Mouse (Mus musculus): ENCODE measurements around the gene Cyp2d9. TPM values are rescaled to one million over a fixed set of nuclear protein-coding genes. Genes with fewer than 3 reads are reported as not detected.
"Not testable (repeated sequence)": the region's sequence is repeated elsewhere in the genome, so short reads cannot be mapped to it uniquely, and the experiment has no call there.

Gene Cyp2d9
- 0.39 TPM in 1 of 2 replicates, not detected in the other for polyA plus RNA-seq (2015; fragmentation: Nextera tagmentation; extraction: Ambion mirVana)

DNA sequence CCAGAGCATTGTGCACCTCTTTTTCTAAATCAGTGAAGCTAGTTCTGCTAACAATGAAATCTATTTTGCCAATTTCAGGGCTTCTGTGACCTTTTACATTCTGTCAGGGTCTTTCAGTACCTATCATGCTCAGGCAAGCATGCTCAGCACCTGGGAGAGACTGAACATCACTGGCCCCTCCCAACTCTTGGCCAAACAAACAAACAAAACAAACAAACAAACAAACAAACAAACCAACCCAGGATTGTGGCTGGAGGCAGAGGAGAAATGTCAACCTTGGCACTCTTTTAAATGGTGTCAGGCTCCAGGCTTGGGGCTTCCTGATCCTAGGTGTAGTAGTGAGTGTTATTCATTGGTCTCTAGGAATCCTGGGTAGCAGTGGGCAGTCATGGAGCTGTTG is at the start of gene Cyp2d9:
TSS of gene Cyp2d9 (plus strand) at position 301 of the 400 bp plus-strand sequence.
- H3K4me2 ChIP-seq (ENCODE audit: low read depth, low read length), result no peak within 1 kb of the TSS
- H3K4me3 ChIP-seq (replicated peaks; ENCODE audit: low read length), result no peak within 1 kb of the TSS
- ATAC-seq (ENCODE audit: insufficient read depth, low FRiP score), result no peak
- no peak within 1 kb of the TSS for H3K9ac ChIP-seq (ENCODE audit: low read length)
- no peaks in the 10 kb centered on the region for H3K27me3 ChIP-seq (ENCODE audit: control insufficient read depth, insufficient read depth, low read length)
- no peaks in the 10 kb centered on the region for H3K4me1 ChIP-seq (ENCODE audit: control insufficient read depth, insufficient read depth, low read length)
- H3K9me3 ChIP-seq (replicated peaks; ENCODE audit: control insufficient read depth, low read length), result peaks cover 3% of the 10 kb centered on the region; the same call in 1 of the 2 replicates
- no peak within 1 kb of the TSS for H3K27ac ChIP-seq (ENCODE audit: low read length)
- H3K36me3 ChIP-seq (ENCODE audit: control insufficient read depth, insufficient read depth, low read length), result no peaks in the 10 kb centered on the region

GRCm38 (mm10) chr15:82385729-82386128 is 47.5 kb upstream of the Cyp2d9 start:
- no peak overlapping the region for H3K4me3 ChIP-seq (replicated peaks; ENCODE audit: low read length)
- no peak for ATAC-seq (ENCODE audit: insufficient read depth, low FRiP score)
- peaks cover 2% of the 10 kb centered on the region; the same call in 1 of the 2 replicates for H3K4me1 ChIP-seq (ENCODE audit: control insufficient read depth, insufficient read depth, low read length)
- no peaks in the 10 kb centered on the region for H3K27me3 ChIP-seq (ENCODE audit: control insufficient read depth, insufficient read depth, low read length)
- H3K9ac ChIP-seq (ENCODE audit: low read length), result no peak overlapping the region
- no peak overlapping the region for H3K27ac ChIP-seq (ENCODE audit: low read length)
- no peak overlapping the region for H3K4me2 ChIP-seq (ENCODE audit: low read depth, low read length)
- WGBS, result 64% methylated on average over 2 of the region's 2 CpGs
- no peaks in the 10 kb centered on the region for H3K36me3 ChIP-seq (ENCODE audit: control insufficient read depth, insufficient read depth, low read length)
- H3K9me3 ChIP-seq (replicated peaks; ENCODE audit: control insufficient read depth, low read length), result no peaks in the 10 kb centered on the region; the same call in 1 of the 2 replicates

GRCm38 (mm10) chr15:82389916-82390315 is 43.3 kb upstream of the Cyp2d9 start:
- H3K27me3 ChIP-seq (ENCODE audit: control insufficient read depth, insufficient read depth, low read length); ATAC-seq (ENCODE audit: insufficient read depth, low FRiP score); H3K27ac ChIP-seq (ENCODE audit: low read length); H3K4me2 ChIP-seq (ENCODE audit: low read depth, low read length); H3K4me1 ChIP-seq (ENCODE audit: control insufficient read depth, insufficient read depth, low read length); H3K36me3 ChIP-seq (ENCODE audit: control insufficient read depth, insufficient read depth, low read length); H3K9ac ChIP-seq (ENCODE audit: low read length); H3K9me3 ChIP-seq (replicated peaks; ENCODE audit: control insufficient read depth, low read length); H3K4me3 ChIP-seq (replicated peaks; ENCODE audit: low read length): not testable (repeated sequence)
- WGBS, result 87% methylated on average over 10 of the region's 10 CpGs

GRCm38 (mm10) chr15:82393922-82394321 is 39.3 kb upstream of the Cyp2d9 start, which contains the start of gene Cyp2d11:
Gene Cyp2d11 (minus strand): TSS chr15:82394022.
- not testable (repeated sequence) for H3K4me3 ChIP-seq (replicated peaks; ENCODE audit: low read length); H3K36me3 ChIP-seq (ENCODE audit: control insufficient read depth, insufficient read depth, low read length); ATAC-seq (ENCODE audit: insufficient read depth, low FRiP score); H3K4me2 ChIP-seq (ENCODE audit: low read depth, low read length); H3K9ac ChIP-seq (ENCODE audit: low read length); H3K9me3 ChIP-seq (replicated peaks; ENCODE audit: control insufficient read depth, low read length); H3K4me1 ChIP-seq (ENCODE audit: control insufficient read depth, insufficient read depth, low read length); H3K27ac ChIP-seq (ENCODE audit: low read length); H3K27me3 ChIP-seq (ENCODE audit: control insufficient read depth, insufficient read depth, low read length)
- WGBS, result 90% methylated on average over 2 of the region's 2 CpGs

GRCm38 (mm10) chr15:82395955-82396354 is 37.3 kb upstream of the Cyp2d9 start:
- not testable (repeated sequence) for H3K4me3 ChIP-seq (replicated peaks; ENCODE audit: low read length); H3K4me1 ChIP-seq (ENCODE audit: control insufficient read depth, insufficient read depth, low read length); H3K27me3 ChIP-seq (ENCODE audit: control insufficient read depth, insufficient read depth, low read length); H3K27ac ChIP-seq (ENCODE audit: low read length); H3K4me2 ChIP-seq (ENCODE audit: low read depth, low read length); H3K9ac ChIP-seq (ENCODE audit: low read length); H3K36me3 ChIP-seq (ENCODE audit: control insufficient read depth, insufficient read depth, low read length); ATAC-seq (ENCODE audit: insufficient read depth, low FRiP score); H3K9me3 ChIP-seq (replicated peaks; ENCODE audit: control insufficient read depth, low read length)
- 71% methylated on average over 3 of the region's 3 CpGs for WGBS

GRCm38 (mm10) chr15:82401516-82401915 is 31.7 kb upstream of the Cyp2d9 start:
- Histone ChIP-seq H3K27ac (ENCODE audit: low read length) (no peak overlapping the region), H3K9me3 (replicated peaks; ENCODE audit: control insufficient read depth, low read length) (no peaks in the 10 kb centered on the region), H3K36me3 (ENCODE audit: control insufficient read depth, insufficient read depth, low read length) (no peaks in the 10 kb centered on the region), H3K4me1 (ENCODE audit: control insufficient read depth, insufficient read depth, low read length) (no peaks in the 10 kb centered on the region), H3K4me3 (replicated peaks; ENCODE audit: low read length) (no peak overlapping the region), H3K4me2 (ENCODE audit: low read depth, low read length) (no peak overlapping the region), H3K27me3 (ENCODE audit: control insufficient read depth, insufficient read depth, low read length) (no peaks in the 10 kb centered on the region), H3K9ac (ENCODE audit: low read length) (no peak overlapping the region)
- 65% methylated on average over 2 of the region's 2 CpGs for WGBS
- no peak for ATAC-seq (ENCODE audit: insufficient read depth, low FRiP score)

GRCm38 (mm10) chr15:82402106-82402505 is 31.1 kb upstream of the Cyp2d9 start:
- Histone ChIP-seq H3K36me3 (ENCODE audit: control insufficient read depth, insufficient read depth, low read length) (no peaks in the 10 kb centered on the region), H3K27me3 (ENCODE audit: control insufficient read depth, insufficient read depth, low read length) (no peaks in the 10 kb centered on the region), H3K9ac (ENCODE audit: low read length) (no peak overlapping the region), H3K4me1 (ENCODE audit: control insufficient read depth, insufficient read depth, low read length) (no peaks in the 10 kb centered on the region), H3K27ac (ENCODE audit: low read length) (no peak overlapping the region), H3K4me2 (ENCODE audit: low read depth, low read length) (no peak overlapping the region), H3K4me3 (replicated peaks; ENCODE audit: low read length) (no peak overlapping the region), H3K9me3 (replicated peaks; ENCODE audit: control insufficient read depth, low read length) (no peaks in the 10 kb centered on the region)
- no peak for ATAC-seq (ENCODE audit: insufficient read depth, low FRiP score)

DNA sequence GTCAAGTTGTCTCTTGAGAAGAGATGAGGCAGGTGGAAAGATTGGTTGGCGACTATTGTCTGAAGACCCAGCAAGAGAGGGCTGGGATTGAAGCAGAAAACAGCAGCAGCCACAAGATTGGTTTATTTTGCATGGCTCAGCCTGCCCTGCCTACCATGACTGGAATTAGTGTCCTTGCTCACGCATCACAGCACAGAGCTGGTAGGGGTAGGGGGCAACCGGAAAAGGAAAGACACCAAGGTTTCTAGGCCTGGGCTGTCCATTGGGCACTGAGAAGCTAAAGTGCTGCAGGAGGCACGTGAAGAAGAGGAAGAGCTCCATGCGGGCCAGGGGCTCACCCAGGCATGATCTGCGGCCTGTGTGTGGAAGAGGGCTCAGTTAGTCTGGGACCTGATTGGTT is 30.5 kb upstream of the Cyp2d9 start:
- no peak overlapping the region for H3K9ac ChIP-seq (ENCODE audit: low read length)
- H3K27ac ChIP-seq (ENCODE audit: low read length), result no peak overlapping the region
- ATAC-seq (ENCODE audit: insufficient read depth, low FRiP score), result no peak
- H3K4me3 ChIP-seq (replicated peaks; ENCODE audit: low read length), result no peak overlapping the region
- no peaks in the 10 kb centered on the region for H3K9me3 ChIP-seq (replicated peaks; ENCODE audit: control insufficient read depth, low read length)
- WGBS, result 86% methylated on average over 6 of the region's 6 CpGs
- H3K36me3 ChIP-seq (ENCODE audit: control insufficient read depth, insufficient read depth, low read length), result no peaks in the 10 kb centered on the region
- no peaks in the 10 kb centered on the region for H3K4me1 ChIP-seq (ENCODE audit: control insufficient read depth, insufficient read depth, low read length)
- H3K27me3 ChIP-seq (ENCODE audit: control insufficient read depth, insufficient read depth, low read length), result no peaks in the 10 kb centered on the region
- no peak overlapping the region for H3K4me2 ChIP-seq (ENCODE audit: low read depth, low read length)

- 93% methylated on average over 9 of the region's 9 CpGs for WGBS
- no peak for ATAC-seq (ENCODE audit: insufficient read depth, low FRiP score)
- H3K4me2 ChIP-seq (ENCODE audit: low read depth, low read length), result no peak overlapping the region
- H3K9me3 ChIP-seq (replicated peaks; ENCODE audit: control insufficient read depth, low read length), result no peaks in the 10 kb centered on the region
- no peak overlapping the region for H3K4me3 ChIP-seq (replicated peaks; ENCODE audit: low read length)
- H3K27ac ChIP-seq (ENCODE audit: low read length), result no peak overlapping the region
- no peaks in the 10 kb centered on the region for H3K36me3 ChIP-seq (ENCODE audit: control insufficient read depth, insufficient read depth, low read length)
- no peaks in the 10 kb centered on the region for H3K27me3 ChIP-seq (ENCODE audit: control insufficient read depth, insufficient read depth, low read length)
- H3K4me1 ChIP-seq (ENCODE audit: control insufficient read depth, insufficient read depth, low read length), result no peaks in the 10 kb centered on the region
- no peak overlapping the region for H3K9ac ChIP-seq (ENCODE audit: low read length)
Observed at GRCm38 (mm10) chr15:82403606-82404005, 29.6 kb upstream of the Cyp2d9 start.

GRCm38 (mm10) chr15:82404163-82404562 is 29.1 kb upstream of the Cyp2d9 start:
- Histone ChIP-seq H3K9me3 (replicated peaks; ENCODE audit: control insufficient read depth, low read length) (no peaks in the 10 kb centered on the region), H3K36me3 (ENCODE audit: control insufficient read depth, insufficient read depth, low read length) (no peaks in the 10 kb centered on the region), H3K9ac (ENCODE audit: low read length) (no peak overlapping the region), H3K27me3 (ENCODE audit: control insufficient read depth, insufficient read depth, low read length) (no peaks in the 10 kb centered on the region), H3K4me1 (ENCODE audit: control insufficient read depth, insufficient read depth, low read length) (no peaks in the 10 kb centered on the region), H3K4me3 (replicated peaks; ENCODE audit: low read length) (no peak overlapping the region), H3K27ac (ENCODE audit: low read length) (no peak overlapping the region), H3K4me2 (ENCODE audit: low read depth, low read length) (no peak overlapping the region)
- no peak for ATAC-seq (ENCODE audit: insufficient read depth, low FRiP score)
- WGBS, result 80% methylated on average over 3 of the region's 3 CpGs
